Mouse (Mus musculus) Muller cell, postnatal 12 days (primary cell): ENCODE results near the gene Rnh1.

Experiments
- DNase-seq: peaks from one replicate; pipeline ENCODE4 v3.0.0-alpha.2; 2015; ENCODE audit errors: inconsistent ontology term

Rnh1 gene

DNA sequence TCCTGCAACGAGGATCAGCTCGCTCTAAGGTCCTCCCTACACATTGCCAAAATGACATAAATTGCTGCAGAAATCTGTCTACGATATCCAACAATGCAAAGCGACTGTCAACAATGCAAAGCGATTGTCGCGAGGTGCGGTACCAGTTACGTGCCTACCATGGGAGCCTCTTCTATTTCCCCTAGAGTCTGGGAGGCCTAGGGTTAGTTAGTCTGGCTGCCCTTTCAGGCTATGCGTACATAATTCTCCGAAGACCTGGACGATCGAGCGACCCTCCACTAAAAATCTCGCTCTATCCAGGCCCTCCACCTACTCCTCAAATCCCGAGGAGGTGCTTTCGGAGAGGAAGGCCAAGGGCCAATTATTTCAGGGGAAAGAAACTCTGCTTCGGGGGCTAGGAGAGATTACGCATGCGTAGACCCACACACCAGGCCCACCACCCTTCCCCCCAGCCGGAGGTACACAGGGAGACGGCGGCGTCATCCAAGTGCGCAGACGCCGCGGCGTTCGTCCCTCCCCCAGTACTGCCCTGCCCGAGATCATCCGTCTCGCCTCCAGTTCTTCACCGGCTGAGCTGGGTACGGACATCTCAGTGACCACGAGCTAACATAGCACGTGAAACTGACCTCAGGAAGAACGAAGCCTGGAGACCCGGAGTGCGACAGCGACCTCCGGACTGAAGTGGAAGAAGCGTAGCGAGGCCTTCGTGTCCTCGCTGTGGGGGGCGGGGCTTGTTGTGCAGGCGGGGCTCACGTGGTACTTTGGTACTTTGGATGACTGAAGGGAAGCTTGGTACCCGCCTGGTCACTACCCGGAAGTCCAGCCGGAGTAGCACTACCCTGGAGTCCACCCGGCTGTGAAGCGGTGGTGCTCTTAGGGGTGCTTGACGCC is at the start of gene Rnh1:
Rnh1 (minus strand) TSS at position 742 of the 891 bp plus-strand sequence.
- peak; percentile 98 for DNase-seq

DNA sequence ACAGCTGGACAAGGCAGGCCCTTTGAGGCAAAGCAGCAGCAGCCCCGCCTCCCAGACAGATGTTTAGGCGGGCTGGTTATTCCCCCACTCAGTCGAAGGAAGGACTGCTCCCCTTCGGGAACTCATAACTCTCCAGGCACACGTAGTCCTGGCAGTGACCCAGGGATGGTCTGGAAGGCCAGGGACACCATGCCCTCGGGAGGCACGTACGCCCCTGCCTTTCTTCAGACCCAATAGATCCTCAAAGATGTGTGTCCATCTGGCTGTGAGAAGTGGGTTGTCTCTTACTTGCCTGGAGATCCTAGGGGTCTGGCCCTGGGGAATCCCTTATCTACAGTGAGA is 49.4 kb upstream of the Rnh1 start:
- DNase-seq = no peak

DNA sequence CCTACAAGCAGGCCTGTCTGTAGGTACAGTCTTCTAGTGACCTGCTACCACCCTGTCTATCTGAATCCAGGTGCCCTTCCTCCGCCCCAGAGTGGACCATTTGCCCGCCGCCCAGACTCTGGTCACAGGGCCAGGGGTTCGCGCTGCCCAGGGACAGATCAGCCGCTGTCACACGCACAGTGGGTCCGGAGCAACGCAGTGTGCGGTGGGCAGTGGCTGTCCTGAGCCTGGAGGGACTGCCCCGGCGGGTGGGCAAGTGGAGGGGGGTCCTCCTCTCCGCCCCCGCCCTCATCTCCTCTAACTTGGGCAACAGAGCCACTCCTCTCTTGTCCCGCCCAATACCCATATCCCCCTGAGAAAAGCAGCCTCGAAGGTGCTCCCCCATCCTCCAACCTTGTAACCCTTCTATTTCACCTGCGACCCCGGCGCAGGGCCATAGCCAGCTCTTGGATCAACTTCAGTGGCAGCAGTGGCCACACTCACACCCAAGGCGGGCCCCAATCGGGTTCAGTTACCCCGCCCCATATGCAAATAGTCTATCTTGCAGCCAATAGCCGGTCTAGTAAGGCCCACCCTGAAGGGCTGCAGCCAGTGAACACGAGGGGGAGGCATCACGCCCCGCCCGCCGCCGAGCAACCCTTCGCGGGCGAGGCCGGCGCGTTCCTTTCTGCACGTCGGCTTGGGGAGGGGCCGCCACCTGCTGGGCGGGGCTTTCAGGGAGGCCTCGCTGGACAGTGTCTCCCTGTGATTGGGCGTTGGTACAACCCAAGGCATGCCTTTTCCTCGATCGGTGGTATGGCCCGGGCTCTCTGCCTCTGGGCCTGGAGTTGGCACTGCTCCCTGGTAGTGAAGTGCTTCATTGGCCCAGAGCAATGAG is 48.8 kb upstream of the Rnh1 start:
- peak; percentile 100 for DNase-seq

DNA sequence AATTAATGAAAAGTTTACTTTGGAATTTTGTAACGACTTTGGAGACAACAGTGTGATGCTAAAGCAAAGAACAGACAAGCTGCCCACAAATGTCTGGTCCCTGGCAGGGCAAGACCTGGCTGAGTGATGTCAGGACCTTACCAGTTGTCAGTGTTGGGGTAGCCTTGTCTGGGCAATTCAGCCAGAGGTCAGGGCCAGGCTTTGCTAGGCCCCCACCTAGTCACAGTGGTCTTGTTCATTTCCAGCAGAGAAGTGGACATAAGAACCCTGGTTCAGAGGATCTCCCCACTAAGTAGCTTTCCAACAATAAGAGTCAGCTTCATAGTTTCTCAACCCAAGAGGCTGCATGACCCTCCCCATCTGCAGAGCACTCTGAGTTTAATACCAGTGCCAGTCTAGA is 47.7 kb upstream of the Rnh1 start:
- no peak for DNase-seq

DNA sequence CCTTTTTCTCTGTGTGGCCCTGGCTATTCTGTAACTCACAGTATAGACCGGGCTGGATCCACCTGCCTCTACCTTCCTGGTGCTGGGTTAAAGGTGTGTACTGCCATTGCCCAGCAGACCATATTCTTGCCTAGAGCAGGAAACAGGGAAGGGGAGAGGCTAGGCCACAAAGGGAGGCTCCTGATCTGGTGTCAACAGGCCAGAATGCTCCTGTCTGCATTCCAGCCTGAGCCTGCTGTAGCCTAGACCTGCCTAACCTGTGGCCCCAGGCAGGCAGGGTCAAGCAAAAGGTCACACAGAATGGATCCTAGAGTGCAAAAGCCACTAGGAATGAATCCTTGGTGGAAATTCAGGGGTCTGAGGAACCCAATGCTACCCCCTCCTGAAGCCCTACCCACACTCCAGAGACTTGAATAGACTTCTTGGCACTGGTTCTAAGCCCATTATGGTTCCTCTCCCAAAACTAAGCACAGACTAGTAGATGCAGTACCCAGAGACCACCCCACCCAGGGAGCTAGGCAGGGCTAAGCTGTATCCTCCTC is 47.0 kb upstream of the Rnh1 start:
- no peak for DNase-seq

DNA sequence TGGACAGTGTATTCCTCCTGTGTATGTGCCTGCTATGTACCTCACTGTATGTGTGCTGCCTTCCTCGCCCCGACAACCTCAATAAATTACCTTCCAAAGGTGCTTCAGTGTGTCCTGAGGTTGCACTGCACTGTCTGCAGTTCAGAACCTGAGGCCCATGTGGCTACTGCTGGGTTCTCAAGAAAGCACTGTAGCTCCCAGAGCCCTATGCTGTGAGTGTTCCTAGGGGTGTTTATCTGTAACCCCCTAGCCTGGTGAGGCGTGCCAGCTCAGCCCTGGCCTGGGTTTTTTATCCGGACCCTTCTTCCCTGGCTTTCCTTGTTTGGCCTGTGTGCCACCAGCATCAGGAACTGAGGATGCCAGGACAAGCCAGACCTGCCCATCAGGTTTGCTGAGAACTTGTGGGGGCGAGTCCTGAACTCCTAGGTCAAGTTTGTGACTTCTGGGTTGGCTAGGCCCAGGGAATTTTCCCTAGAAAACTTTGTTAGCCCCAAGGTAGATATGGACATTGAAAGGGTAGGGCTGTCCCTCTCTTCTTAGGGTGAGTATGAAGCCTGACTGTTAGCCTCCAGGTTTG is 46.0 kb upstream of the Rnh1 start:
- no peak for DNase-seq

DNA sequence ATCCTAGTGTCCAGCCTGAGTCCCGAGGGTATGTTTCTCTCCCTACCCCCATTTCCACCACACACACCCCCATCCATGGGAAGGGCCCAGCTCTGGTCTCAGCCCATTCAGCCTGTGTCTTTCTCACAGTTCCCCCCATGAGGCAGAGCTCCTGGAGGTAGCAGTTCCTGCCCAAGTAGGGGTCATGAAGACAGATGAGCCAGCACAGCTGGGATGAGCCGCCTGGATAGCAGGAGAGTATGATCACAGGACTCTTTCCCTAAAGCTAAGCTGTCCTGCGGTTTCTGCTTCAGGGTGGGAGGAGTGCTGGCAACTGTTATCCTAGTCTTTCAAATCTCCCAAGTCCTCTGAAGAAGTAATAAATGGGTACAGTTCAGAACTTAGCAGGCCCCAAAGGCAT is 45.5 kb upstream of the Rnh1 start:
- DNase-seq = no peak

DNA sequence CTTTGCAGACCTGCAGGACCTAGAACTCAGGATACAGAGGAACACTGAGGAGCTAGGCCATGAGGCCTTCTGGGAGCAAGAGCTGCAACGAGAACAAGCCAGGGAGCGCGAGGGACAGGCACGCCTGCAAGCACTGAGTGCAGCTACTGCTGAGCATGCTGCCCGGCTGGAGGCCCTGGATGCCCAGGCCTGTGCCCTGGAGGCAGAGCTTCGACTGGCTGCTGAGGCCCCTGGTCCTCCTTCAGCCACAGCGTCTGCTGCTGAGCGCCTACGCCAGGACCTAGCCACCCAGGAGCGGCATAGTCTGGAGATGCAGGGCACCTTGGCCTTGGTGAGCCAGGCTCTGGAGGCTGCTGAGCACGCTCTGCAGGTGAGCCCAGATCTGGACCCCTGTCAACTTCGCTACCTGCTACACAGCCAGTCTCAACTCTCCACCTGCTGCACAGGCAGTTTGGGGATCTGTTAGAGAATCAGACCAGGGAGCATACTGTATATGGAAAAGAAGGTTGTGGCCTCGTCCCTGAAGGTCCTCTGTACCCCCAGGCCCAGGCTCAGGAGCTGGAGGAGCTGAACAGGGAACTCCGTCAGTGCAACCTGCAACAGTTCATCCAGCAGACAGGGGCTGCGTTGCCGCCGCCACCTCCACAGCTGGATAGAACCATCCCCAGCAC is 44.8 kb upstream of the Rnh1 start:
- no peak for DNase-seq

DNA sequence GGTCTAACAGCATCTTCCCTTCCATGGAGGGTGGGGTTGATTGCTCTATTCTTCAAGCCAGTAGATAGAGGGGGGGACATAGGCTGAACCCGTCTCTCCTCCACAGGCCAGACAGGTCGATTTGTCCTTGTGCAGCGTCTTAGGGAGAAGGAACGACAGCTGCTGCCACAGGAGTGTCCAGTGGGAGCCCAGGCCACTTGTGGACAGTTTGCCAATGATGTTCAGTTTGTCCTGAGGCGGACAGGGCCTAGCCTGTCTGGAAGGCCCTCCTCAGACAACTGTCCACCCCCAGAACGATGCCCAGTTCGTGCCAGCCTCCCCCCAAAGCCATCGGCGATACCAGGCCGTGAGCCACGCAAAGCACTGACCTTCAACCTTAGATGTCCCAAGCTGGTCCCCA is 44.2 kb upstream of the Rnh1 start:
- DNase-seq = no peak

DNA sequence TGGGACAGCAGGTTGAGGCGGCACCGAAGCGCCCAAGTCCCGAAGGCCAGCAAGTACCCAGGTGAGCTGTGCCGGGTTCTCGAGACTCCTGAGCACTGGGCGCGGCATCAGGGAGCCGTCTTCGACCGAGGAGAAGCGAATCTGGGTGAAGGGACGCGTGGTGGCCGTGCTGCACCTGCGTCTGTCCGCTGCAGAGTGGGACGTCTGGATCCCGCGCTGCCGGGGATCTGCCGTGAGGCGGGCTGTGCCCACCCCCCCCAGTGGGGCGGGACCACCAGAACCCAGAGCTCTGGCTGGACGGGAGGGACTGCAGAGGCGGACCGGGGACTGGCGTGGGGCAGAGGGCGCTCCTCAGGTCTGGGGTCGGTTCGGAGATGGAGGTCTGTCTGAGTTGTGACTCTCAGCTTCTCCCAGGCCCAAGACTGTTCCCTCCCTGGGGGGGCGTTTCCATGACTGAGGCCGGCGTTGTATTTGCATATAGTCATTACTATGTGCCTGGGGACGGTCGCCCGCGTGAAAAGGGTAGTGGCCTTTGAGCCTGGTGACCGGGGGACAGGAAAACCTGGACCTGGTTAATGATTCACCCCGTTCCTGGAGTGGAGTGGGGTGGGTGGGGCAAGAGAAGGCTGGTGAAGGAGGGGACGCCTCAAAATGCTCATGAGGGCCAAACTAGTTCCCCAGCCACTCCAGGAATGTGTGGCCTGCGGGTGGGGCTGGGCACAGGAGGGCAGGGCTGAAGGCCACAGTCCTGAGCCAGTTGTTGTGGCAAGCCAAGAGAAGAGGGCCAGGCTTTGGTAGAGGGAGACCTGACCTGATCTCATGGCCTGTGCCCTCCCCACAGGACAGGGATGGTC is 43.5 kb upstream of the Rnh1 start:
- peak; percentile 91 for DNase-seq

DNA sequence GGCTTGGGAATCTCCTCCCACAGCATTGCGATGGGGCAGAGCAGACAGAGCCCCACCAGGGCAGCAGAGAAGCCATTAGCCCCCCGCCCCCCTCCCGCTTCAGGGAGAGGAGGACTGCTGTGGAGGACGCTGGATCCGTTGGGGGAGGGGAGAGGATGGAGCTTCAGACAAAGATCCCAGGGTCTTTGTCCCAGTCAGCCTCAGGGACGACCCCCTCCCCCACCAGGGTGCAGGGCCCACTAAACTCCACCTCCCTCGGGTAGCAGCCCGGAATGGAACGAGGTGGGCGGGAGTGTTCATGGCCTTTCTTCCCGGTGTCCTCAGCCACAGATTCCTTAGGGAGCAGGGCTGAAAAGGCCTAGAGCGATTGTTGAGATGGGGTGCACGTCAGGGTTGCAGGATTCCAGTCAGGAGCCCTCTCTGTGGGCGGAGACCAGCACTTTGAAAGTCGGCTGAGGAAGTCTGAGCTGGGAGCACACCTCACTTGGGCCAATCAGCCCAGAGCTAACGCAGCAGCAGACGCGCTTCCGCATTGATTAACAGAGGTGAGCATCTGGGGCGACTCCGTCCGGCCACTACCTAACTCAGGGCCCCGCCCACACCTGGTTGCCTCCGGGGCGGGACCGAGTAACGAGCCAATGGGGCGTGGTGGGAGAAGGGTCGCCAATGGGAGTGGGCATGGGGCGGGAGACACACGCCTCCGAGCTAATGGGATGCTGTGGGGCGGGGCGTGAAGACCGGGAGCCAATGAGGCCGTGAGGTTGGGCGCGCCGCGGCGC is 42.6 kb upstream of the Rnh1 start, which contains the start of gene Rassf7:
Rassf7 (plus strand) TSS at position 760 of the 779 bp plus-strand sequence.
- DNase-seq = peak; percentile 98

DNA sequence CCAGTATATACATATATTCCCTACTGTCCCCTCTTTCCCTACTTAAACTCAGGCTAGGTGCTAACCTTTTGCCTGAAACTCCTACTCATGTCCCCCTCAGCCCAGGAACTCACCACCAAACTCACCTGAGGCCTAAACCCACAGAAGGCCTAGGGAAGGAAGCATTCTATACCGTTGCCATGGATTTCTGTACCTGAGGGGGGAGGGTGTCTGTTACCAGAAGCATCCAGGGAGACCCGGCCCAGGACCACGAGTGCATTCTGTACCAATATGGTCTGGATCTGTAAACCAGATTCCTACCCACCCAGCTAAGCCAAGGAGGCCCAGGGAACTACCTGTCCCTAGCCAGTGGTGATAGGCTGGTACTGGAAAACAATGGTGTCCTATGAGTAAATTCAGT is 41.7 kb upstream of the Rnh1 start:
- no peak for DNase-seq

DNA sequence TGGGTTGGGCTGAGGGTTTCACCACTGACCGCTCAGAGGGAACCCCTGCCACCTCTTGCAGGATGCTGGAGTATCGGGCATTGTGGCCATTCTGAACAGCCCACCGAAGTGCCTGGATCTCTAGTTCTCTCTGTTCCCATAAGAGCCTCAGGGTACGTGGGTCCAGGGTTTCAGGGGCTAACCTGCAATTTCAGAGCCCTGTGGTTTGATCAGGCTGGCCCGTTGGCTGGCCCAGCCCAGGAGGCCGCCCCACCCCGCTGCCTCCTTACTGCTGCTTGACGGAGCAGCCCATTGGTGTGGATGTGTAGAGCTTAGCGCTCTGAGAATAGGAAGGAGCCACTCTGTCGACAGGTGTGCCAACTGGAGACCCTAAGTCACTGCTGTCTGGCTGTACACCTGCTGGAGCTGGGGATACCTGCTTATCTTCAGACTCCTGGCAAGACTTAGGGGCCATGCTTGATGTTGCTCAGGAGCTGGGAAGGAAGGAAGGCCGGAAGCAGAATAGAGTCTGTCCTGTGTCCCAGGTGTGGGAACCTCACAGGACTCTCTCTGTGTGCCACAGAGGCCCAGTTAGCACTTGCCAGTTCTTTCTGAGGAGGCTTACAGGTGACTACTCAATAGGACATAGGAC is 41.1 kb upstream of the Rnh1 start, which contains the start of gene Lmntd2:
Lmntd2 (minus strand) TSS at position 476 of the 631 bp plus-strand sequence.
- no peak for DNase-seq

DNA sequence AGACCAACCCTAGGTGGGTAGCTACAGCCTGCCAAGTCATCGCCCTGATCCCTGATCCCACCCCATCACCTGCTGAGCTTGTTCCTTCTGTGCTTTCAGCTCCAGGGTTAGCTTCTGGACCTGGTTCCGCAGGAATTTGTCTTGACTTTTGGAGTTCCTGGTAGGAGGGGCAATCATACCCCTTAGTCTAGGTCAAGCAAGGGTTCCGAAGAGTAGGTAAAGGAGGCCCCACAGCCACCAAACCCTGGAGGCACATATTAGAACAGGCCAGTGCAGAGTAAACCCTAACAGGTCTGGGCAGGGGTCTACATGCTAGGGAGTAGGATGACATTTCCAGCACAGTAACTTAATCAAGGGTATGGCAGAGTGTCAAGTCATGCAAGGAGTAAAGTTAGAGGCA is 40.5 kb upstream of the Rnh1 start:
- no peak for DNase-seq

DNA sequence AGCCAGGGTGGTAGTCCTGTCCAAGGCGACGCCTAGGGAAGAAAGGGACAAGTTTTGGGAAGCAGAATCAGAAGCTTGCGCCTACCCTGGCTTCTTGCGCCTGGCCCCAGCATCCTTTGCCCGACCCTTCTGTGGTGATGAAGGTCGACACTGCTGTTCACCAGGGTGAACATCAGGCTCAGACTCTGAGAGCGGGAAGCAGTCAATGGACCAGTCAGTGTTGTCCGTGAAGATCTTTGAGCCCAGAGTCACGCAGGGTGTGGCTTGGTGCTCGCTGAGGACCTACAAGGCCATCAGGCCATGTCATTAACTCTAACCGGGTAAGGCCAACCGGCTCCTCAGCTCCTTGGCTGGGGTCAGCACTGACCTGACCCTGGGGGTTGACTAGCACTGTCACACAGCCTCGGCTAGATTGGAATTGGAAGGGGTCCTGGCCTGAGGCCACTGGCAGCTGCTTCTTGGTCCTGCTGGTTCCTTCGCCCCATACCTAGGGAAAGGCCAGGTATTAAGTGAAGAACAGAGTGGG is 38.0 kb upstream of the Rnh1 start:
- no peak for DNase-seq

DNA sequence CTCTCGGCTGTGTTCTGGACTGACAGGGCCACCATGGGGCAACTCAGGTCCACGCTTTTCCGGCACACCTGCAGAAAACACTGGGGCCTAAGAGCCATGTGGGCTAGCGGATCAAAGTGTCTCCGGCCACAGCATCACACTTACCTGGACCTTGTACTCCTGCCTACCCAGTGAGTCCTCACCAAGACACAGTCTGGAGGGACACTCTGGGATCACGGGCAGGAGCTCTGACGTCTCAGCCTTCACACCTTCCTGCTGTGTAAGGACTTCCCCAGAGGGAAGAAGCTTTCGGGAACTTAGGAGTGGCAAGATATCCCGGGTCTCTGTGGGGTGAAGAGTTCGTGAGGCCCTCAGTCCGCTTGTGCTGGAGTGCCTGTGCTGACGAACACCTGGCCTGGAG is 37.5 kb upstream of the Rnh1 start:
- DNase-seq = no peak

DNA sequence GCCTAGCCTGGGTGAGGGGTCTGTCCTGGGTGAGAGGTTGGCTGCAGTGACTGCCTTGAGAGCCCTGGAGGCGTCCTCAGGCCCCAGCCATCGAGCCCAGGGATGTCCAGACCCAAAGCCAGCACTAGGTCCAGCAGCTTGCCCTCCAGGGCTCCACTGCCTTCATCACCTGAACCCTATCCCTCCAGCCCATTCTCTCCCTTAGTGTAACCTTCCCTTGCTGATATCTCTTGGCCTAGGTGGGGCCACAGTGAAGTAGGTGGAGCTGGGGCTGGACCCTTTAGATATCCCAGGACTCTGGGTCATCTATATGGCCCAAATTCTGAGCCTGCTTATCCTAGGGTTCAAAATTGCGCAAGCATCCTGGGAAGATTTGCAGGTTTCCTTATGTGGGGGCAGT is 36.9 kb upstream of the Rnh1 start:
- DNase-seq = no peak

DNA sequence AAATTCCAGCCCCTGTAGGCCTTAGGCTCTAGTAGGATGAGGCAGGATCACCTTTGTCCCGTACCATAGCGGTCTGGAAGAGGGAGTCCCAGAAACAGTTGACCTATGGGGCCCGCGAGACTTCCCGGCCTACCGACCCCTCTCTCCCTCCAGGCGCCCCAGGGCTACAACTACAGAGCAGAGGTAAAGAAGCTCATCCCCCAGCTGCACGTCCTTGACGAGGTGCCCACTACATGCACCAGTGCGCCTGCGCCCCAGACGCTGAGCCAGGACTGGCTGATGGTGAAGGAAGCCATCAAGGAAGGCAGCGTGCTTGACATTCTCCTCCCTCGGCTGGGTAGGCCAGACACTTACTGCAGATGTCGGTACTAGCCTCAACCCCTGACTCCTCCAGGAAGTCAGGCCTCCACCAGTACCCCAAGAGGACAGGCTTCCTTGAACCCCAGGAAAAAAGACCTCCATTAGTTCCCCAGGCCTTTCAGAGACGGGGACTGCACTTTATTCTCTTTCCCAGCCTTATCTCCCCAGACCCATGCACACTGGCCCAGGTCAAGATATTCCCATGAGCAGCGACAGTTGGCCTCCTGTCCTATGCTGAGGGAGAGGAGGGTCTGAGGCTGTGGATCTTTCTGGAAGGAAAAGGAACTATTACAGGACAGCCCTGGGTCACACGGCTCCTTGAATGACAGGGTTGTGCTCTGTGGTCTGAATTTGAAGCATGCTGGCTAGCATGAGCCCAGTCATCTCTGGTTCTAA is 33.7 kb upstream of the Rnh1 start:
- no peak for DNase-seq
